Mouse (Mus musculus): ENCODE results near the gene Pgm5.
"Not testable (repeated sequence)": the region's sequence is repeated elsewhere in the genome, so short reads cannot be mapped to it uniquely, and the experiment has no call there.

Gene Pgm5

GRCm38 (mm10) chr19:24705395-24705794 is 156.3 kb downstream of the Pgm5 start:
- peak; percentile 23 for DNase-seq (ENCODE audit: low read depth, low spot score)

- no peak for DNase-seq (ENCODE audit: low read depth, low spot score)
These were observed 157.3 kb downstream of the Pgm5 start for GRCm38 (mm10) chr19:24704326-24704725.

- no peak for DNase-seq (ENCODE audit: low read depth, low spot score)
These were observed 158.0 kb downstream of the Pgm5 start for GRCm38 (mm10) chr19:24703680-24704079.

GRCm38 (mm10) chr19:24703168-24703567 is 158.5 kb downstream of the Pgm5 start:
- not testable (repeated sequence) for DNase-seq (ENCODE audit: low read depth, low spot score)

- DNase-seq (ENCODE audit: low read depth, low spot score) = no peak
These were observed 159.9 kb downstream of the Pgm5 start for GRCm38 (mm10) chr19:24701716-24702115.

GRCm38 (mm10) chr19:24700664-24701063 is 161.0 kb downstream of the Pgm5 start:
- no peak for DNase-seq (ENCODE audit: low read depth, low spot score)

- DNase-seq (ENCODE audit: low read depth, low spot score) = no peak
These were observed 161.7 kb downstream of the Pgm5 start for GRCm38 (mm10) chr19:24699910-24700309.

GRCm38 (mm10) chr19:24699196-24699595 is 162.5 kb downstream of the Pgm5 start:
- DNase-seq (ENCODE audit: low read depth, low spot score) = no peak

GRCm38 (mm10) chr19:24698651-24699050 is 163.0 kb downstream of the Pgm5 start:
- DNase-seq (ENCODE audit: low read depth, low spot score) = no peak

GRCm38 (mm10) chr19:24697946-24698345 is 163.7 kb downstream of the Pgm5 start:
- no peak for DNase-seq (ENCODE audit: low read depth, low spot score)

- no peak for DNase-seq (ENCODE audit: low read depth, low spot score)
These were observed 169.0 kb downstream of the Pgm5 start for GRCm38 (mm10) chr19:24692691-24693090.

GRCm38 (mm10) chr19:24689531-24689930 is 172.1 kb downstream of the Pgm5 start:
- no peak for DNase-seq (ENCODE audit: low read depth, low spot score)

GRCm38 (mm10) chr19:24688327-24688726 is 173.3 kb downstream of the Pgm5 start:
- no peak for DNase-seq (ENCODE audit: low read depth, low spot score)

GRCm38 (mm10) chr19:24686411-24686810 is 175.2 kb downstream of the Pgm5 start:
- no peak for DNase-seq (ENCODE audit: low read depth, low spot score)

GRCm38 (mm10) chr19:24683016-24683720 is 178.5 kb downstream of the Pgm5 start:
- no peak for DNase-seq (ENCODE audit: low read depth, low spot score)

GRCm38 (mm10) chr19:24677242-24677984 is 184.2 kb downstream of the Pgm5 start:
- no peak for DNase-seq (ENCODE audit: low read depth, low spot score)

- DNase-seq (ENCODE audit: low read depth, low spot score) = no peak
These were observed 185.2 kb downstream of the Pgm5 start for GRCm38 (mm10) chr19:24676429-24676828.

- DNase-seq (ENCODE audit: low read depth, low spot score) = no peak
These were observed 187.9 kb downstream of the Pgm5 start, which contains the start of gene Tmem252 for GRCm38 (mm10) chr19:24673762-24674161. Tmem252 (plus strand) TSS chr19:24674008.

- DNase-seq (ENCODE audit: low read depth, low spot score) = no peak
These were observed 188.3 kb downstream of the Pgm5 start for GRCm38 (mm10) chr19:24673331-24673730.

GRCm38 (mm10) chr19:24672366-24672960 is 189.2 kb downstream of the Pgm5 start:
- no peak for DNase-seq (ENCODE audit: low read depth, low spot score)

- no peak for DNase-seq (ENCODE audit: low read depth, low spot score)
These were observed 190.1 kb downstream of the Pgm5 start for GRCm38 (mm10) chr19:24671571-24671970.

GRCm38 (mm10) chr19:24667527-24667926 is 194.1 kb downstream of the Pgm5 start:
- DNase-seq (ENCODE audit: low read depth, low spot score) = no peak

- DNase-seq (ENCODE audit: low read depth, low spot score) = no peak
These were observed 195.9 kb downstream of the Pgm5 start for GRCm38 (mm10) chr19:24665771-24666170.

All from retina, postnatal 7 days (tissue).